Mouse (Mus musculus) heart, embryonic 14.5 days (tissue): ENCODE results near the gene Armh3. TPM values are rescaled to one million over a fixed set of nuclear protein-coding genes. Genes with fewer than 3 reads are reported as not detected.
A peak's percentile ranks its signal among the peaks of the same experiment; 100 is the strongest.

ENCODE experiments used
- ATAC-seq: fragments of 200-750 bp; cut with Nextera tagmentation; 2 replicates; pipeline ENCODE4 v1.8.0; 2017; ENCODE audit warnings: low read depth, moderate TSS enrichment; ENCODE audit not compliant: insufficient number of reproducible peaks, insufficient read depth, low FRiP score
- H3K27ac ChIP-seq, 2 experiments: fragments of 200-500 bp in 1 of 2; fragments of 300-500 bp in 1 of 2; sonication (generic) in 1 of 2; replicated peaks in 1 of 2; 2 replicates each; pipeline ENCODE4 v1.5.1; 2012 to 2014; ENCODE audit warnings: low read depth in 2 of 2, low read length in 2 of 2, control low read depth in 1 of 2, mild to moderate bottlenecking in 1 of 2, mixed read lengths in 1 of 2; ENCODE audit not compliant: control insufficient read depth in 1 of 2, insufficient read depth in 1 of 2
- H3K27me3 ChIP-seq: fragments of 300-500 bp; sonication (generic); 2 replicates; pipeline ENCODE4 v1.6.1; 2014; ENCODE audit warnings: mild to moderate bottlenecking, low read length, control low read depth; ENCODE audit not compliant: control insufficient read depth, insufficient read depth
- H3K36me3 ChIP-seq: fragments of 300-500 bp; sonication (generic); 2 replicates; pipeline ENCODE4 v1.6.1; 2014; ENCODE audit warnings: mild to moderate bottlenecking, control low read depth, low read length, mixed read lengths; ENCODE audit not compliant: control insufficient read depth, insufficient read depth
- H3K4me1 ChIP-seq, 2 experiments: fragments of 200-500 bp in 1 of 2; fragments of 300-500 bp in 1 of 2; sonication (generic) in 1 of 2; 2 replicates each; pipeline ENCODE4 v1.6.1; 2012 to 2014; ENCODE audit warnings: low read length in 2 of 2, control low read depth in 1 of 2, mixed read lengths in 1 of 2; ENCODE audit not compliant: control insufficient read depth in 2 of 2, insufficient read depth in 2 of 2
- H3K4me2 ChIP-seq: fragments of 300-500 bp; sonication (generic); 2 replicates; pipeline ENCODE4 v1.6.1; 2014; ENCODE audit warnings: mild to moderate bottlenecking, low read length
- H3K4me3 ChIP-seq, 2 experiments: fragments of 200-500 bp in 1 of 2; fragments of 300-500 bp in 1 of 2; sonication (generic) in 1 of 2; 2 replicates each; pipeline ENCODE4 v1.5.1; 2012 to 2014; ENCODE audit warnings: low read length in 2 of 2, mild to moderate bottlenecking in 2 of 2, control low read depth in 1 of 2, low read depth in 1 of 2, moderate library complexity in 1 of 2; ENCODE audit not compliant: control insufficient read depth in 1 of 2, insufficient read depth in 1 of 2
- H3K9ac ChIP-seq: fragments of 300-500 bp; sonication (generic); 2 replicates; pipeline ENCODE4 v1.6.1; 2014; ENCODE audit warnings: mild to moderate bottlenecking, low read length
- H3K9me3 ChIP-seq: fragments of 300-500 bp; sonication (generic); 2 replicates; pipeline ENCODE4 v1.6.1; 2016; ENCODE audit warnings: low read length, control low read depth; ENCODE audit not compliant: control insufficient read depth
- WGBS: fragments of 180-500 bp; shearing (Covaris S2); extraction: QIAGEN DNeasy Blood & Tissue Kit; methylation state at CpG from one replicate; pipeline ENCODE4 v1.1.7; 2014; 5-methylcytosine and 5-hydroxymethylcytosine counted together
- polyA plus RNA-seq: library from polyadenylated mRNA; unstranded; fragments of >200 nt; fragmentation: Nextera tagmentation; extraction: Ambion mirVana; gene quantifications from 2 replicates; pipeline ENCODE4 v1.2.1, GENCODE M21; 2014

The Armh3 gene
- polyA plus RNA-seq, 1 experiment from 2014 or later = 14.1 TPM

DNA sequence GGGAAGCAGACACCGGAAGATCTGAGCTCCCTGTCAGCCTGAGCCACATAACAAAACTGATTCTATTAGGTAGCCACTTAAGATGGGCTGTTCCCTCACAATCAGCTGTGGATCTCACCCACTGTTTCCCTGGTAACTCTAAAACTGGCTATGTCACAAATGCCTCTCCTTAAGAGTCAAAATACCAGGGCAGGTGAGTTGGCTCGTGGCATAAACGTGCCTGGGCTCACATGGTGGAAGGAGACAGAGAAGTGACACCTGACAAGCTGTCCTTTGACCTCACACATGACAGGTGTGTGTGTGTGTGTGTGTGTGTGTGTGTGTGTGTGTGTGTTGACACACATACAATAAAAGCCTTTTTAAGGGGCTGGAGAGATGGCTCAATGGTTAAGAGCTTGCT, 210.8 kb downstream of the Armh3 start:
- H3K4me1 ChIP-seq = no peaks in the 10 kb centered on the region; a peak in 1 of 4 replicates
- H3K4me2 ChIP-seq = no peak overlapping the region
- H3K36me3 ChIP-seq = no peaks in the 10 kb centered on the region
- H3K27ac ChIP-seq = no peak overlapping the region
- H3K4me3 ChIP-seq = no peak overlapping the region
- H3K9me3 ChIP-seq = no peaks in the 10 kb centered on the region
- H3K9ac ChIP-seq = no peak overlapping the region
- WGBS = 69% methylated on average over 3 of the region's 3 CpGs
- no peaks in the 10 kb centered on the region for H3K27me3 ChIP-seq
- no peak for ATAC-seq

DNA sequence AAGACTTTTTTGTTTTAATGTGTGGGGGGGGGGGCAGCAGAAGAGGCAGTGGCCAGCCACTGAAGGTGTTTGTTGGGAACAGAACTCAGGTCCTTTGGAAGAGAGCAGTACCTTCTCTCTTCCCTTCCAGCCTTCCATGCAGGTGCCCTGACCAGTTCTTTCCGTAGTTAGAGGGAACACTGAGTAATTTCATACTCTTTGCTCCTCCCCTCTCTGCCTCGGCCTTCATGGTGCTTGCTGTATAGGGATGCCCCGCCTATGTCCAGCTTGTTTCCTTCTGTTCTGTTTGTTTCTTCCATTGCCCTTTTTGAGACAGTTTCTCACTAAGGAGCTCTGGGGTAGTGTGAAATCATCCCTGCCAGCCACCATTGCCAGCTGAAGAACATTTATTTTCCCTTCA, 212.8 kb downstream of the Armh3 start:
- no peak overlapping the region for H3K4me2 ChIP-seq
- 64% methylated on average over 3 of the region's 3 CpGs for WGBS
- no peak overlapping the region for H3K4me3 ChIP-seq
- no peaks in the 10 kb centered on the region for H3K9me3 ChIP-seq
- no peaks in the 10 kb centered on the region for H3K27me3 ChIP-seq
- no peak for ATAC-seq
- H3K36me3 ChIP-seq = peaks cover 4% of the 10 kb centered on the region
- H3K9ac ChIP-seq = no peak overlapping the region
- peaks cover 3 to 17% of the 10 kb centered on the region in 2 experiments for H3K4me1 ChIP-seq
- H3K27ac ChIP-seq = no peak overlapping the region

DNA sequence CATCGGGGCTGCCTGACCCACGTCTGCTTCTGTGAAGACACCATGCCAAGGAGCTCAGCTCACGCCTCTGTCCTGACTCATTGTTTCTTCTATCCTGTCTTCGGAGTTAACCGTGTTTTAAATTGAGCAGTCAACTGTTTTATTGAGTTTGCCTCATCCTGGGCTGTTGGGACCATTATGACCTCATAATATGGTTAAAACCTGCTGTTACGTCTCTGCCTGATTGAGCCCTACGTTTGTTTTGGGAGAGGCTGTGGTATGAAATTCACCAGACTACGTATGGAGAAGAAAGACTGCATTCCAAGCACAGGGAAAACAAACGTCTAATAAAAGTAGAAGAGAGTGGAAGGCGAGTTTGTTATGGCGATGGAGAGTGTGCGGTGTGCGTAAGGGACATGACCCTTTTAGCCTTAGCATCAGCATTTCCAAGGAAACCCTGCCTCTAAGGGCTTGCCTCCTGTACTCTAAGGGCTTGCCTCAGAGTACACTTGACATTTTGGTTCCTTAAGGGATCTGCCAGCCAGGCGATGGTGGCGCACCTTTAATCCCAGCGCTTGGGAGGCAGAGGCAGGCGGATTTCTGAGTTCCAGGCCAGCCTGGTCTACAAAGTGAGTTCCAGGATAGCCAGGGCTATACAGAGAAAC, 214.2 kb downstream of the Armh3 start:
- Histone ChIP-seq H3K27ac (peak overlapping the region; percentile 70 to 76), H3K4me3 (peak overlapping the region; percentile 49 to 86), H3K9ac (peak overlapping the region; percentile 67), H3K4me1 (peaks cover 7 to 24% of the 10 kb centered on the region in 2 experiments), H3K36me3 (peaks cover 18% of the 10 kb centered on the region), H3K4me2 (peak overlapping the region; percentile 69), H3K27me3 (no peaks in the 10 kb centered on the region), H3K9me3 (no peaks in the 10 kb centered on the region)
- whole genome bisulfite sequencing = 31% methylated on average over 17 of the region's 17 CpGs
- ATAC-seq = no peak

DNA sequence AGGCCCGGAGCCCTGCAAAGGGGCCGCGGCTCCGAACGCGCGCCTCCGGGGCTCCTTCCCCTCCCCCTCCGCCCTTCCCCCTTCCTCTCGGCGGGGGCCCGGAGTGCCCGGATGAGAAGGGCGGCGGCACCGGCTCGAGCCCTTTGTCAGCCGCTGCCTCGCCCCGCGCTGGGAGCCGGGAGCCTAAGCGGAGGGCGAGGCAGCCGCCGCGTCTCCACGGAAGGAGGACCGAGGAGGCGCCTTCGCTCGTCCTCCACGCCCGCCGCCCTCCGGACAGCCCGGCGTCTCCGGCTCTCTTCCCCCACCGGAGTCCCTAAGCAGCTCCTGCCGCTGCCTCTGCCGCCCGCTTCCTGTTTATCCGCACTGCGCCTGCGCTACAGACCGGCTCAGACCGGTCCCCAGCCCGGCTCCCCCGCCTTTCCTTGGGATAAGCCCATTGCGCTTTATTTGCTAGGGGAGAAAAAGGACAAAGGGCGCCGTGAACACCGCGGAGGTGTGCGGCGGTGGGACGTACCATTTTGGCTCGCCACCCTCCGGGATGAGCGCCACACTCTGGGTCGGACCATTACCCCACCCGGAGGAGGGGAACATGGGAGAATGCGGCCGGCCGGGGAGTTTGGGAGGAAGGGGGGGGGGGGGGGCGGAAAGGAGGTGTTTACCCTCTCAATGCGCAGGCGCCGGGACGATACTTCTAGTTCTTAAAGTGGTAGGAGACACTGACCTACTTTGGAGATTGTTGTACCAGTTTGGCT, 214.9 kb downstream of the Armh3 start, which contains the start of gene Mgea5:
Mgea5 (minus strand) TSS at position 657 of the 752 bp plus-strand sequence.
- H3K9ac ChIP-seq = peak within 1 kb of the TSS; percentile 95
- H3K4me2 ChIP-seq = peak within 1 kb of the TSS; percentile 82
- 0% methylated on average over 62 of the region's 71 CpGs for WGBS
- H3K27ac ChIP-seq = peak within 1 kb of the TSS; percentile 92 to 94
- peak within 1 kb of the TSS; percentile 86 to 90 for H3K4me3 ChIP-seq
- ATAC-seq = peak; percentile 98
- no peaks in the 10 kb centered on the region for H3K9me3 ChIP-seq
- no peaks in the 10 kb centered on the region for H3K27me3 ChIP-seq
- H3K4me1 ChIP-seq = peaks cover 7 to 24% of the 10 kb centered on the region in 2 experiments
- peaks cover 25% of the 10 kb centered on the region for H3K36me3 ChIP-seq

DNA sequence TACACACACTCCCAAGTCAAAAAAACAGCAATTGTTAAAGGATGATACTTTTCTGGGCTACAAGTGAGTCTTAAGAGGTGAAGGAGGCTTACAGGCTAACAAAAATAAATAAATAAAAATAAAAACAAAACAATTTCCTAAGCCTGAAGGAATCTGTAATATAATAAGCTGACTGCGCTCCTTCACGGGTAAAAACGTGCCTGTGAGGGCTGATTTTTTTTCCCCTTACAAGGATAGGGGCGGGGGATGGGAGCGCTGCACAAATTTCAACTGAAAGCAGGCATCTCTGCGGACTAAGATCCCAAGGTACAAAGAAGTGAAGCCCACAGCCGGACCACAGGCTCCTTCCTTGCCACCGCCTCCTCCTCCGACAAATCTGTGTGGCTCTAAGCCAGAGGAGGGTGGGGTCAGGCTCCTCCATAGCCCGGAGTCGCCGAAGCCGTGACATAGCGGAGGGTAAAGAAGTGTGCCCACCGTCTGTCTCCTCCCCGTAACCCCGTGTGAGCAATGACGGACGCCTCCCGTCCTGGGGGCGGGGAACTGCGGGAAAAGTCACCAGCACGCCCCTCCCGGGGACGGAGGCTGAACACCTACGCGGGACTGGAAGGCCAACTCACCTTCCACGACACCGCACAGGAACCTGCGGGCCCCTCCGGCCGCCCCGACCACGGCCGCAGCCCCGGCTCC, 215.8 kb downstream of the Armh3 start:
- H3K36me3 ChIP-seq = peaks cover 34% of the 10 kb centered on the region
- H3K4me1 ChIP-seq = peaks cover 7 to 24% of the 10 kb centered on the region in 2 experiments
- H3K4me2 ChIP-seq = peak overlapping the region; percentile 82
- peak overlapping the region; percentile 86 to 90 for H3K4me3 ChIP-seq
- no peaks in the 10 kb centered on the region for H3K9me3 ChIP-seq
- H3K9ac ChIP-seq = peak overlapping the region; percentile 95
- peak; percentile 66 for ATAC-seq
- H3K27me3 ChIP-seq = no peaks in the 10 kb centered on the region
- peak overlapping the region; percentile 92 to 94 for H3K27ac ChIP-seq
- WGBS = 1% methylated on average over 36 of the region's 36 CpGs

DNA sequence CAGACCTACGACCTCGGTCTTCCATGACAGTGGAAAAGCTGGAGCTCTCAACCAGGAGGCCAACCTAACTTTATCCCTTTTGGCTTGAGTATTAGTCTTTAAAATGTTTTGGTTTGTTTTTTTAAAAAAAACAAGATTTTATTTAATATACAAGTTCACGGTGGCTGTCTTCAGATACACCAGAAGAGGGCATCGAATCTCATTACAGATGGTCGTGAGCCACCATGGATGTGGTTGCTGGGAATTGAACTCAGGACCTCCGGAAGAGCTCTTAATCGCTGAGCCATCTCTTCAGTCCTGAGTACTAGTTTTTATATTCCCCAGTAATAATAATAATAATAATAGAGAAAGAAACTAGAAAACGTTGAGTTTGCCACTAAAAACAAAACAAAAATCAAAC, 216.6 kb downstream of the Armh3 start:
- H3K9me3 ChIP-seq = no peaks in the 10 kb centered on the region
- H3K4me3 ChIP-seq = peak overlapping the region in 1 of 2 experiments; percentile 86; a peak in 2 of 4 replicates
- H3K9ac ChIP-seq = peak overlapping the region; percentile 31; the same call in 1 of the 2 replicates
- H3K4me2 ChIP-seq = peak overlapping the region; percentile 82
- ATAC-seq = no peak
- H3K27ac ChIP-seq = no peak overlapping the region
- WGBS = 62% methylated on average over 8 of the region's 8 CpGs
- peaks cover 7 to 24% of the 10 kb centered on the region in 2 experiments for H3K4me1 ChIP-seq
- H3K27me3 ChIP-seq = no peaks in the 10 kb centered on the region
- H3K36me3 ChIP-seq = peaks cover 42% of the 10 kb centered on the region

DNA sequence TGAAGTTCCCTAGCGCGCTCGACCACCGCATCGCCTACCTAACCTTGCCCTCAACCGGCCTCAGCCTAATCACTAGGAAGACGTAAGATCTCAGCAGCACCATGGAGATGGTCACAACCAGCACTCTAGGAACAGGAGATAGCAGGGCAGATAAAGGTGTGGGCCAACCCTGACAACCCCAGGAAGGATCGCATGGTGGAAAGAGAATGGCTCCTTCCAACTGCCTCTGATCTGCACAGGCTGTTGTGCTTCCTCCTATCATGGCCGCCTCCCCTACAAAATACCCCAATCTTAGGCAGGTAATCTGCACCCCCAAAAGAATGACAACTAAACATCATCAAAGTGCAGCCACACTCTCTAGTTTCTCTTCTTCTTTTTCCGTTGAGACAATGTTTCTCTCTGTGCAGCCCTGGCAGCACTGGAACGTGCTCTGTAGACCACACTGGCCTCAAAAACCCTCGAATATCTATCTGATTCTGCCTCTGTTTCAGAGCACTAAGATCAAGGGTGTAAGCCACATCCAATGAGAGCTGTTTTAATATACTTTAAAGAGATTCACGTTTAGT, 217.9 kb downstream of the Armh3 start:
- ATAC-seq = no peak
- peaks cover 7 to 24% of the 10 kb centered on the region in 2 experiments for H3K4me1 ChIP-seq
- 73% methylated on average over 13 of the region's 13 CpGs for WGBS
- peaks cover 54% of the 10 kb centered on the region for H3K36me3 ChIP-seq
- no peak overlapping the region; the same call in 1 of the 2 replicates for H3K9ac ChIP-seq
- no peaks in the 10 kb centered on the region for H3K27me3 ChIP-seq
- no peak overlapping the region; a peak in 1 of 4 replicates for H3K4me3 ChIP-seq
- peak overlapping the region; percentile 82 for H3K4me2 ChIP-seq
- H3K9me3 ChIP-seq = no peaks in the 10 kb centered on the region
- no peak overlapping the region; a peak in 1 of 4 replicates for H3K27ac ChIP-seq
